Mouse (Mus musculus) megakaryocyte, adult 5-6 weeks (primary cell): ENCODE results near the gene Bloc1s4. TPM values are rescaled to one million over a fixed set of nuclear protein-coding genes. Genes with fewer than 3 reads are reported as not detected.

Source experiments
- ATAC-seq: 2 replicates; pipeline ENCODE4 v1.8.0; 2016; ENCODE audit warnings: mild to moderate bottlenecking, inconsistent platforms; ENCODE audit not compliant: poor library complexity, severe bottlenecking
- total RNA-seq, 2 experiments: library from RNA; stranded (forward) in 1 of 2; stranded (reverse) in 1 of 2; fragments of 153-499, 151-499 nt in 1 of 2; fragments of 221-1000, 200-1000 nt in 1 of 2; gene quantifications; 2 replicates each; pipeline versions ENCODE4 v1.2.3 to v1.2.4; 2015 to 2017

The Bloc1s4 gene
- total RNA-seq (2015) (11.4 and 14.9 TPM in 2 replicates), total RNA-seq (2017) (12.2 and 13.2 TPM in 2 replicates)

GRCm38 (mm10) chr5:36748536-36749061 is at the start of gene Bloc1s4:
Gene Bloc1s4 (minus strand): TSS chr5:36748650.
- ATAC-seq: peak; percentile 95

GRCm38 (mm10) chr5:36797291-36797690 is 48.8 kb upstream of the Bloc1s4 start:
- ATAC-seq: no peak

GRCm38 (mm10) chr5:36796296-36797014 is 48.0 kb upstream of the Bloc1s4 start, which contains the start of gene Mrfap1:
Gene Mrfap1 (minus strand): TSS chr5:36796772.
- ATAC-seq: peak; percentile 94

- peak; percentile 19 for ATAC-seq
Measured at GRCm38 (mm10) chr5:36795647-36796295, 47.3 kb upstream of the Bloc1s4 start.

GRCm38 (mm10) chr5:36791861-36792260 is 43.4 kb upstream of the Bloc1s4 start:
- peak; percentile 44 for ATAC-seq

- ATAC-seq: no peak
Measured at GRCm38 (mm10) chr5:36786052-36786451, 37.6 kb upstream of the Bloc1s4 start.

GRCm38 (mm10) chr5:36779512-36779911 is 31.1 kb upstream of the Bloc1s4 start:
- ATAC-seq: no peak

- ATAC-seq: no peak
Measured at GRCm38 (mm10) chr5:36778901-36779300, 30.5 kb upstream of the Bloc1s4 start.

- no peak for ATAC-seq
Measured at GRCm38 (mm10) chr5:36777186-36777585, 28.7 kb upstream of the Bloc1s4 start.

- no peak for ATAC-seq
Measured at GRCm38 (mm10) chr5:36776021-36776575, 27.6 kb upstream of the Bloc1s4 start.

GRCm38 (mm10) chr5:36775317-36775716 is 26.9 kb upstream of the Bloc1s4 start:
- no peak for ATAC-seq

GRCm38 (mm10) chr5:36772586-36772985 is 24.1 kb upstream of the Bloc1s4 start:
- no peak for ATAC-seq

- no peak for ATAC-seq
Measured at GRCm38 (mm10) chr5:36769603-36770002, 21.2 kb upstream of the Bloc1s4 start.

- peak; percentile 96 for ATAC-seq
Measured at GRCm38 (mm10) chr5:36766958-36767703, 18.7 kb upstream of the Bloc1s4 start.

- ATAC-seq: no peak
Measured at GRCm38 (mm10) chr5:36759848-36760247, 11.4 kb upstream of the Bloc1s4 start.

- ATAC-seq: peak; percentile 77
Measured at GRCm38 (mm10) chr5:36757033-36757432, 8.6 kb upstream of the Bloc1s4 start.

- peak; percentile 39 for ATAC-seq
Measured at GRCm38 (mm10) chr5:36750119-36751078, 1.9 kb upstream of the Bloc1s4 start.

- peak; percentile 25; the same call in 1 of the 2 replicates for ATAC-seq
Measured at GRCm38 (mm10) chr5:36747794-36748535, 485 bp downstream of the Bloc1s4 start.

- no peak for ATAC-seq
Measured at GRCm38 (mm10) chr5:36747071-36747470, 1.4 kb downstream of the Bloc1s4 start.
